Mouse (Mus musculus): ENCODE results near the gene Cdhr5. TPM values are rescaled to one million over a fixed set of nuclear protein-coding genes. Genes with fewer than 3 reads are reported as not detected.

The Cdhr5 gene
- total RNA-seq (2014; fragmentation: Nextera tagmentation), result not detected in 2 replicates
- total RNA-seq (2017), result not detected in 2 replicates

- ATAC-seq (replicated peaks; ENCODE audit: poor library complexity, severe bottlenecking), result no peak
These were observed at the start of gene Cdhr5 for GRCm38 (mm10) chr7:141276546-141276945. Cdhr5 (minus strand) TSS chr7:141276786.

- no peak for ATAC-seq (replicated peaks; ENCODE audit: poor library complexity, severe bottlenecking)
These were observed 48.1 kb upstream of the Cdhr5 start for GRCm38 (mm10) chr7:141324686-141325085.

- ATAC-seq (replicated peaks; ENCODE audit: poor library complexity, severe bottlenecking), result no peak
These were observed 42.9 kb upstream of the Cdhr5 start for GRCm38 (mm10) chr7:141319446-141319845.

DNA sequence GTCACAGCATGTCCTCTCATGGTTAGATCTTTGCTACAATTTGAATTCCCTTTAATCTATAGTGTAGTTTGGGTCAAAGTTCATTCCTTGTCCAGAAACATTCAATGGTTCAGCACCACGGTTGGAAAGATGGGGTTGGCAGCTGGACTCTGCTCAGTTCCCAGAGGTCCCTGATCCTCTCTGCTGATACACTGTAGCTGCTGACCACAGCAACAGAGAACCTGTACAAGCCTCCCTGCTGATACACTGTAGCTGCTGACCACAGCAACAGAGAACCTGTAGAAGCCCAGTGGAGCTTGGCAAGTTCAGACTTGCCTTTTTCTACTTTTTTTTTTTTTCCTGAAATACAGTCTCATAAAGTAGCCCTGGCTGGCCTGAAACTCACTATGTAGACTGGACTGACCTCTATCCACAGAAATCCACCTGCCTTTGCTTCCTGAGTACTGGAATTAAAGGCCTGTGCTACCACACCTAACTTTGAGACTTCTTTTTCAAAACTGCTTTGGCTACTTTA is 41.1 kb upstream of the Cdhr5 start:
- ATAC-seq (replicated peaks; ENCODE audit: poor library complexity, severe bottlenecking), result no peak

DNA sequence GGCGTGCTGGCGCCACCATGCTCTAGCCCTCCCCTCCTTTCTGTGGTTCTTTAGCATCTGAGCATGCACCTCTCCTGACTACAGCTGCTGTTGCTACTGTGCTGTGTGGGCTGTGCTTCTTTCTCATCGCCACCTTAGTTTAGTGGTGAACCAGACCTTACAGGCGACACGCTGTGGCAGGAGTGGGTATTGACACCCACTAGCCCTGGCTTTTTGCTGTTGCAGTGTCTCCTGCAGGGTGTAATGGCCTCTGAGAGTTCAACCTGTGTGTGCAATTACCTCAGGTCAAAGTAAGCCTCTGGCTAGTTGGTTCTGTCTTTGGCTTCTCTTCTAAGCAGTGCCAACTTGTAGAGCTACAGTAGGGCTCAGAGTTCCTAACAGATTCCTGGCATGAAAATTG is 39.4 kb upstream of the Cdhr5 start:
- peak; percentile 78 for ATAC-seq (replicated peaks; ENCODE audit: poor library complexity, severe bottlenecking)

- ATAC-seq (replicated peaks; ENCODE audit: poor library complexity, severe bottlenecking), result no peak
These were observed 38.5 kb upstream of the Cdhr5 start for GRCm38 (mm10) chr7:141315076-141315475.

DNA sequence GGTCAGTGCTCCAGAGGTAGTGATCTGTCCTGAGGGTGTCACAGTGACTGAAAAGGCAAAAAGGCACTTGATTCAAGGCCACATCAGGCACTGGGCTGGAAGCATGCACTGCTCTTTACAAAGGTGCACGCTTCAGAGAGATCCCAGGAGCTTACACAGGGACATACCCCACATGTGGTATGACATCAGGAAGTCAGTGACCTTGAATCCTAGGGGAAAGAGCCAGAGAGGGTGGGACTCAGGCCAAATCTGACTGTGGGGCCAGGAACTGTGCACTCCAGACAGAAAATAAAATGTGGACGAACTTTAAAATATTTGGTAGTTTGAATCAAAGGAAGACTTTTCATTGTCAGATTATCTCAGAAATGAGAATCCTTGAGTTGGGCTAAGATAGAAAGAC is 37.8 kb upstream of the Cdhr5 start:
- ATAC-seq (replicated peaks; ENCODE audit: poor library complexity, severe bottlenecking), result no peak

- no peak for ATAC-seq (replicated peaks; ENCODE audit: poor library complexity, severe bottlenecking)
These were observed 28.0 kb upstream of the Cdhr5 start for GRCm38 (mm10) chr7:141304537-141304936.

DNA sequence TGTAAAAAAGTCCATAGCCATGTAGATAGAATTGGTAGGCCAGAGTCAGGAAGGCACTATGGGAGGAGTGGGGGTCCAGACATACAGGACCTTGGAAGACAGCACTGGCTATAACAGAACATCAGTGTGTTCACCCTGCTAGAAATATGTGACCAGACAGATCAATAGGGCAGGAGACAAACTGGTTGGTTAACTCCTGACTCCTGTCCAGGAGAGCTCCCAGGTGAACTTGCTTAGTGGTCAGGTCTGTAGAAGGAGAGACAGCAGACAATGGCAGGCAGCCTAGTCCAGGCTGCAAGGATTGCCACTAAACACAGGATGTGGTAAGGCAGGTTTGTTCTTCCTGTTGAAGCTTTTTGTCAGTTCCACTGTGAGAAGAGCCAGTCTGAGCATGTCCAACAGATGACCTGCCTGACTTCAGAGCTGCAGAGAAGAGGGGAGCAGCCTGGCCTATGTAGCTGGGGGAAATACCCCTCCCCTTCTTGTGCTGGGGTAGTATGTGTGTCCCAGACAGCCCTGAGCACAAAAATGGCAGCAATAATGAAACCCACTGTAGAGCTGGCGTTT is 26.2 kb upstream of the Cdhr5 start:
- no peak for ATAC-seq (replicated peaks; ENCODE audit: poor library complexity, severe bottlenecking)

GRCm38 (mm10) chr7:141301386-141301785 is 24.8 kb upstream of the Cdhr5 start:
- no peak for ATAC-seq (replicated peaks; ENCODE audit: poor library complexity, severe bottlenecking)

DNA sequence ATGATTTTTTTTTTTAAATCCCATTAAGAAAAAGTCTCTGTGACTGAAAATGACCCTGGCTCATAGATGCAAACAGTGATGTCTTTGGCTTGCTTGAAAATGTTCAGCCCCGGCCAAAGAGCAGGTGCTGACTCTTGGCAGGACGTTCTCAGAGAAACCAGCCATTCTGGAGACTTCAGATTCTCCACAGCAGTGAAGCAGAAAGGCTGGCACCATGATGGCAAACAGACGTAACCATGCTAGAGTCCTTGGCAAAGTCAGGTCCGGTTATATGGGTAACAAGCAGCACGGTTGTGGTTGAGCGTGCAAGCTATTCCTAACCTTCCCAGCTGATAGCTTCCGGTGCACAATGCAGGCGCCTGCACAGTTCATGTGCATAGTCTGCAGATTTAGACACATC is 22.6 kb upstream of the Cdhr5 start:
- no peak for ATAC-seq (replicated peaks; ENCODE audit: poor library complexity, severe bottlenecking)

- no peak for ATAC-seq (replicated peaks; ENCODE audit: poor library complexity, severe bottlenecking)
These were observed 21.5 kb upstream of the Cdhr5 start for GRCm38 (mm10) chr7:141297926-141298650.

DNA sequence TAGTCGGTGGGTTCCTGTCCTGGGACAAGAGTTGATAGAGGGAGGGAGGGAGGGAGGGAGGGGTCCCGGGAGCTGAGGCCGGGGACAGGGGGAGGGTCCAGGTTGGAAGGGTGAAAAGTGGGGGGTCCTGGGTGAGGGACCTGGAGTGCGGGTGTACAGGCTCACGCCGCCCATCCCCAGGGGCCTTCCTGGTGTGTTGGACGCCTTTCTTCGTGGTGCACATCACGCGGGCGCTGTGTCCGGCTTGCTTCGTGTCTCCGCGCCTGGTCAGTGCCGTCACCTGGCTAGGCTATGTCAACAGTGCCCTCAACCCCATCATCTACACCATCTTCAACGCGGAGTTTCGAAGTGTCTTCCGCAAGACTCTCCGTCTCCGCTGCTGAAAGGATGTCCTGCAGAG is 17.9 kb upstream of the Cdhr5 start:
- ATAC-seq (replicated peaks; ENCODE audit: poor library complexity, severe bottlenecking), result 0 out of 2 replicates have a peak, but pooled peaks have one; percentile 11

- peak; percentile 68 for ATAC-seq (replicated peaks; ENCODE audit: poor library complexity, severe bottlenecking)
These were observed 17.4 kb upstream of the Cdhr5 start for GRCm38 (mm10) chr7:141293852-141294471.

DNA sequence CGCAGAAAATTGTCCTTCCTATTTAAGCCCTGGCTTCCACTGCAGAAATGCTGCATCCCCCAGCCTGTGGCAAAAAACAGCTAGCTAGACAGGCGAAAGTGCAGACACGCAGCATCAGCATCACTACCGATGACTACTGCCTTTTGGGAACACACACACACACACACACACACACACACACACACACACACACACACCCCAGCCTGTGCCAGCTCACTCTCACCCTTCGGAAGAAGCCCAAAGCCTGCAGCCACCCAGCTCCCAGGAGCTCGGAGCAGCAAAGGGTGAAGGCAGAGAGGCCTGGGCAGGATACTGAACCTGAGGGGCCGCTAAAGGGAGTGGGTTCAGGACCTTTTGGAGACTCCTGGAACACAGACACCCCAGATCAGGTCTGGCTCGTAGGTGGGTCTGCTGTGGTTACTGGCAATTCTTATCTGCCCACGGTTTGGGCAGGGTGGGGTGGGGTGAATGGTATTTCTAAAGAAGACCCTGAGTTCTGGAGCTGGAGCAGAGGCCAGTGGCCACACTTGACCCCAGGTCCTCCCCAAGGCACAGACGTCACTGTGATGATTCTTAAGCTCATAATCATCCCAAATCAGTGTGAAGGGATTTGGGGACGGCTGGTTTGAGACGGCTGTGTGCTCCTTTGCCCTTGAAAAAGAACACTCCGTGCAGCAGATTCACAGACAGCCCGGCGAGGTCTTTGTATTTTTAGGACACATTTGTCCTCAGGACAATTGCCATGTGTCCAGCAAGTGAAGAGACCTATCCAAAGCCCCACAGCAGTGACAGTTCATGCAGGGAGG is 16.2 kb upstream of the Cdhr5 start:
- no peak for ATAC-seq (replicated peaks; ENCODE audit: poor library complexity, severe bottlenecking)

DNA sequence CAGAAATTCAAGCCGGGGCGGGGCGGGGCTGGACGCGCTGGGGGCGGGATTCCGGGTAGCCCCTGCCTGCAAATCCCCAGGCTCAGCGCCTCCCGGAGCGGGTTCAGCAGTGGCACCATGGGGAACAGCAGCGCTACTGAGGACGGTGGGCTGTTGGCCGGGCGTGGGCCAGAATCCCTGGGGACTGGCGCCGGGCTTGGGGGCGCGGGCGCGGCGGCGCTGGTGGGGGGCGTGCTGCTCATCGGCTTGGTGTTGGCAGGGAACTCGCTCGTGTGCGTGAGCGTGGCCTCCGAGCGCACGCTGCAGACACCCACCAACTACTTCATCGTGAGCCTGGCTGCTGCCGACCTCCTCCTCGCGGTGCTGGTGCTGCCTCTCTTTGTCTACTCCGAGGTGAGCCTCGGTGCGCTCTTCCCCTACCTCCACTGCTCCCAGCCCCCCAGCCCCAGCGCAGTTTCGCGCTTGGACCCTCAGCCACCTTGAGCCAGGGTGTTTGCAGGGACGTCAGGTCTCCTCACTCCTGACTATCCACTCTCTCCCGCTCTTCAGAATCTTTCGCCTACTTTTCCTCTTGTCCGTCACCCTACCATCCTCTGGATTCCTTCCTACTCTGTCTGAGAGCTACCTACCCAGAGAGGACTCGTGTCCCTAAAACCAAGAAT is 15.5 kb upstream of the Cdhr5 start, which contains the start of gene Drd4:
Drd4 (plus strand) TSS at position 86 of the 662 bp plus-strand sequence.
- peak; percentile 35 for ATAC-seq (replicated peaks; ENCODE audit: poor library complexity, severe bottlenecking)

DNA sequence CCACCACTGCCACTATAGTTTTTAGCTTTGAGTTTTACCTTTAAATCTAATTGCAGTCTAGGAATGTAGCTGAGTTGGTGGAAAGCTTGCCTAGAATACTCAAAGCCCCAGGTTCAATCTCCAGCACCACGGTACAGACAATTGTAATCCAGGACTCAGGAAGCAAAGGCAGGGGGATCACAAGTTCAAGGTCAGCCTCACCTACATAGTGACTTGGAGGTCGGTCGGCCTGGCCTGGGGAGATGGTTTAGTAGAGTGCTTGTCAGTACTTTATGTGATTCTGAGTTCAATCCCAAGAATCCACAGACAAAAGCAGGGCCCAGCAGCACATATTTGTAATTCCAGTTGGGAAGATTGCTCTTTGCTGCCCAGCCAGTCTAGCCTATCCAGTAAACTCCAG is 11.5 kb upstream of the Cdhr5 start:
- no peak for ATAC-seq (replicated peaks; ENCODE audit: poor library complexity, severe bottlenecking)

GRCm38 (mm10) chr7:141282756-141283155 is 6.2 kb upstream of the Cdhr5 start:
- no peak for ATAC-seq (replicated peaks; ENCODE audit: poor library complexity, severe bottlenecking)

- ATAC-seq (replicated peaks; ENCODE audit: poor library complexity, severe bottlenecking), result no peak
These were observed 4.9 kb upstream of the Cdhr5 start for GRCm38 (mm10) chr7:141281442-141281841.

Data from granulocyte monocyte progenitor cell, adult 5-6 weeks (primary cell).